Mouse (Mus musculus) testis, adult 2 months (tissue): Measurements from ENCODE around the gene Hes7.

Experiments
- CTCF ChIP-seq: fragments of 200-500 bp; IDR thresholded peaks from 2 replicates; pipeline ENCODE4 v1.5.1; 2012; ENCODE audit warnings: low read depth, mild to moderate bottlenecking, inconsistent platforms, low read length, moderate library complexity; ENCODE audit not compliant: control insufficient read depth, insufficient read depth, insufficient replicate concordance
- POLR2A ChIP-seq: fragments of 200-500 bp; IDR thresholded peaks from 2 replicates; pipeline ENCODE4 v1.6.1; 2012; ENCODE audit warnings: low read depth, mild to moderate bottlenecking, inconsistent platforms, low read length, moderate library complexity; ENCODE audit not compliant: control insufficient read depth

GRCm38 (mm10) chr11:69089616-69090290 is 30.5 kb upstream of the Hes7 start:
- TF ChIP-seq CTCF (no peak), POLR2A (no peak)
